Mouse (Mus musculus) intestine, postnatal 0 days (tissue): ENCODE results near the gene Gm6993. TPM values are rescaled to one million over a fixed set of nuclear protein-coding genes. Genes with fewer than 3 reads are reported as not detected.

Experiments used
- ATAC-seq: fragments of 200-750 bp; cut with Nextera tagmentation; 2 replicates; pipeline ENCODE4 v1.8.0; 2017; ENCODE audit warnings: mild to moderate bottlenecking, moderate TSS enrichment, moderate library complexity
- H3K27ac ChIP-seq: fragments of 300-500 bp; sonication (generic); 2 replicates; pipeline ENCODE4 v1.5.1; 2014; ENCODE audit warnings: mild to moderate bottlenecking, low read depth, low read length, moderate library complexity
- H3K27me3 ChIP-seq: fragments of 300-500 bp; sonication (generic); replicated peaks from 2 replicates; pipeline ENCODE4 v1.6.1; 2014; ENCODE audit warnings: low read length, mixed read lengths; ENCODE audit not compliant: control insufficient read depth, insufficient read depth
- H3K36me3 ChIP-seq: fragments of 300-500 bp; sonication (generic); 2 replicates; pipeline ENCODE4 v1.6.1; 2014; ENCODE audit warnings: mild to moderate bottlenecking, moderate library complexity; ENCODE audit not compliant: control insufficient read depth, insufficient read depth
- H3K4me1 ChIP-seq: fragments of 300-500 bp; sonication (generic); replicated peaks from 2 replicates; pipeline ENCODE4 v1.6.1; 2014; ENCODE audit warnings: antibody characterized with exemption, low read length, mixed read lengths; ENCODE audit not compliant: control insufficient read depth, insufficient read depth
- H3K4me2 ChIP-seq: fragments of 300-500 bp; sonication (generic); replicated peaks from 2 replicates; pipeline ENCODE4 v1.6.1; 2014; ENCODE audit warnings: low read depth, mild to moderate bottlenecking, moderate library complexity
- H3K4me3 ChIP-seq: fragments of 300-500 bp; sonication (generic); 2 replicates; pipeline ENCODE4 v1.5.1; 2014; ENCODE audit warnings: low read depth, low read length
- H3K9ac ChIP-seq: fragments of 300-500 bp; sonication (generic); 2 replicates; pipeline ENCODE4 v1.6.1; 2014; ENCODE audit warnings: mild to moderate bottlenecking, low read depth, low read length
- H3K9me3 ChIP-seq: fragments of 300-500 bp; sonication (generic); 2 replicates; pipeline ENCODE4 v1.6.1; 2016; ENCODE audit warnings: mixed run types; ENCODE audit not compliant: control insufficient read depth
- CTCF ChIP-seq: sonication (generic); IDR thresholded peaks from 2 replicates; pipeline ENCODE4 v1.5.1; 2016; ENCODE audit warnings: low read depth, mild to moderate bottlenecking, control low read depth, antibody characterized with exemption, moderate library complexity
- WGBS: fragments of 180-500 bp; shearing (Covaris S2); extraction: QIAGEN DNeasy Blood & Tissue Kit; methylation state at CpG from one replicate; pipeline ENCODE4 v1.1.7; 2014; 5-methylcytosine and 5-hydroxymethylcytosine counted together
- polyA plus RNA-seq: library from polyadenylated mRNA; unstranded; fragments of >200 nt; fragmentation: Nextera tagmentation; extraction: Ambion mirVana; gene quantifications from 2 replicates; pipeline ENCODE4 v1.2.1, GENCODE M21; 2015

The Gm6993 gene
- polyA plus RNA-seq, 1 experiment from 2014 or later: not detected

DNA sequence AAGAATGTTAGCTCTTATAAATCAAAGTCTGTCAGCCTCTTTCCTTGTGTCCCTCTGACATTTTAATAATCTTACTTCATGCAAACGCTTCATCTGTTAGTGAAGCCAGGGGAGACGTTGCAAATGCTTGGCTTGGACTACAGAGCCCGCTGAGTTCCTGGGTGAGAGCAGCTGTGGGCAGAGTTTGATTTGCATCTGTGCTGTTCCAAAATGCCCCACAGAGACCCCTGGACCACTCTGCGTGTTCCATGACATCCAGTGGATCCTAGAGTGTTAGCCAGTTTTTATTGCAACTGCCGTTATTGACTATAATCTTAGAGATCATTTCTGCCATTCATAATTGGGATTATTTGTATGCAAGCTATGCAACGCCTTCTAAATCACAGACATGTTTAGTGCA is 31.8 kb upstream of the Gm6993 start:
- TF ChIP-seq CTCF: no peak
- WGBS: 66% methylated on average over 6 of the region's 6 CpGs
- Histone ChIP-seq H3K9me3 (no peaks in the 10 kb centered on the region), H3K36me3 (no peaks in the 10 kb centered on the region), H3K27me3 (no peaks in the 10 kb centered on the region), H3K4me2 (no peak overlapping the region), H3K4me1 (no peaks in the 10 kb centered on the region), H3K27ac (no peak overlapping the region), H3K4me3 (no peak overlapping the region), H3K9ac (no peak overlapping the region)
- no peak for ATAC-seq

DNA sequence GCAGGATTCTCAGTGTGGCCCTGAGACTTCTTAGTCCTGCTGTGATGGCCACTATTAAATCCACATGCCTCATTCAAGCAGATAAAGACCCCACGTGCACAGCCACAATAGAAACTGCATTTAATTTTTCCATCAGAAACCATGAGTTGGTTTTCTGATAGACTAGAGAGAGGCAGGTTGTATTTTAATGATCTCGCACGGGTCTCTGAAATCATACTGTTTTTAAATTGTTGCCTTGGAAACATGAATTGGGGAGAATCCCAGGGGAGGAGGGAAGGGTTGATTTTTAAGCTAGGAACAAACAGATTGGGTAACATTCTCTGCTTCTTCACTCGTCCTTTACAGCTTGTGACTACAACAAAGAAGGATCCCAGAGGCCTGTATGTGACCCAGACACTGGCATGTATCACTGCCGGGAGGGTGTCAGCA is 31.2 kb upstream of the Gm6993 start:
- TF ChIP-seq CTCF: no peak
- Histone ChIP-seq H3K4me1 (no peaks in the 10 kb centered on the region), H3K36me3 (no peaks in the 10 kb centered on the region), H3K4me3 (no peak overlapping the region), H3K27me3 (no peaks in the 10 kb centered on the region), H3K9me3 (no peaks in the 10 kb centered on the region), H3K9ac (no peak overlapping the region), H3K4me2 (no peak overlapping the region), H3K27ac (no peak overlapping the region)
- ATAC-seq: no peak
- 76% methylated on average over 5 of the region's 5 CpGs for WGBS

DNA sequence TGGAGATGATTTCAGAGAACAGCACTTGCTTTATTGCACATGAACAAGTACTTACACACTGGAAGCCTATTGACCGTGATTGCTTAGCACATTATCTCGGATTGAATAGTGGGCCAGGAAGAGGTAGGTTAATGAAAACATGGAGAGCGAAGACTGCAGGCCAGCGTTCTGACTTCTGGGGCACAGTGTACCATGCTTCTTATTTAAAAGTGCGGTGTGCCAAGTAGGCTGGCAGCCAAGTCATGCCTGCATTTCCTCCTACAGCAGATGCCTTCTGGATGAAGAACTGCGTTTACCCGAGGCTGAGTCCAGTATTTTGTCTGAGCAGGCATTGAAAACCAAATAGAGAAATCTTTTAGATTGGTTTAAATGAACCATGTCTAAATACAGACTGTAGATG is 27.0 kb upstream of the Gm6993 start:
- Histone ChIP-seq H3K9ac (0 out of 2 replicates have a peak overlapping the region, but pooled peaks have one; percentile 22), H3K9me3 (no peaks in the 10 kb centered on the region), H3K4me3 (no peak overlapping the region), H3K27ac (no peak overlapping the region), H3K4me2 (no peak overlapping the region), H3K4me1 (no peaks in the 10 kb centered on the region; the same call in 1 of the 2 replicates), H3K36me3 (no peaks in the 10 kb centered on the region), H3K27me3 (no peaks in the 10 kb centered on the region)
- WGBS: 47% methylated on average over 7 of the region's 7 CpGs
- TF ChIP-seq CTCF: no peak
- ATAC-seq: no peak

DNA sequence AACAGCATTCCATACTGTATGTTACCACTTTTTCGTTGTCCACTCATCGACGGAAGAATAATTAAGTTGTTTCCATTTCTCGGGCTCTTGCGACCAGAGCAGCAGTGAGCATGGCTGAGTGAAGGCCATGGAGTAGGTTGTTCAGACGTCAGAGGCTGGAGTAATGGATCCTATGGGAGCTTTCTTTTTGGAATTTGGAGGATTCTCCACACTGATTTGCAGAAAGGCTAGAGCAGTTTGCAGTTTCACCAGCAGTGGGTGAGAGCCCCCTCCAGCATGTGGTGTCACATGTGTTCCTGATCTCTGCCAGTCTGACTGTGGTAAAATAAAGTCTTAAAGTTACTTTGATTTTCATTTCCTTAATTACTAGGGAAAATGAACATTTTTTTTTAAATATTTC is 25.6 kb upstream of the Gm6993 start:
- 66% methylated on average over 6 of the region's 6 CpGs for WGBS
- Histone ChIP-seq H3K9me3 (no peaks in the 10 kb centered on the region), H3K27ac (no peak overlapping the region), H3K4me1 (no peaks in the 10 kb centered on the region; the same call in 1 of the 2 replicates), H3K27me3 (no peaks in the 10 kb centered on the region), H3K36me3 (no peaks in the 10 kb centered on the region), H3K9ac (no peak overlapping the region), H3K4me3 (no peak overlapping the region), H3K4me2 (no peak overlapping the region)
- no peak for ATAC-seq
- TF ChIP-seq CTCF: no peak

DNA sequence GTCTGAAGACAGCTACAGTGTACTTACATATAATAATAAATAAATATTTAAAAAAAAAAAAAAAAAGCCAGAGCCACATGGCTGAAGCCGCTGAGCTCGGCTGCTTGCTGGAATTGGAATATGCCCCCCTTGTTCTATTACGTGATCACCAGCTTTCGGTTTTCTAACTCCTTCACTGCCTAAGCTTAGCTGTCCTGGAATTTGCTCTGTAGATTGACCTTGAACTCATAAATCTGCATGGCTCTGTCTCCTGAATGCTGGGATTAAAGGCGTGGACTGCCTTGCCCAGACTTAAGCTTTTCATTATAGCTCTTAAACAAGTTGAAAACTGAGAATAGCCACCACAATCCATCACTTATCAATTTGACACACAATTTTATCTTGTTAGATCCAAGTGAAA is 23.3 kb upstream of the Gm6993 start:
- no peak for ATAC-seq
- Histone ChIP-seq H3K4me3 (no peak overlapping the region), H3K27ac (no peak overlapping the region), H3K9ac (no peak overlapping the region), H3K36me3 (no peaks in the 10 kb centered on the region), H3K4me1 (no peaks in the 10 kb centered on the region; the same call in 1 of the 2 replicates), H3K9me3 (no peaks in the 10 kb centered on the region), H3K4me2 (no peak overlapping the region), H3K27me3 (no peaks in the 10 kb centered on the region)
- TF ChIP-seq CTCF: no peak
- 68% methylated on average over 5 of the region's 5 CpGs for WGBS

DNA sequence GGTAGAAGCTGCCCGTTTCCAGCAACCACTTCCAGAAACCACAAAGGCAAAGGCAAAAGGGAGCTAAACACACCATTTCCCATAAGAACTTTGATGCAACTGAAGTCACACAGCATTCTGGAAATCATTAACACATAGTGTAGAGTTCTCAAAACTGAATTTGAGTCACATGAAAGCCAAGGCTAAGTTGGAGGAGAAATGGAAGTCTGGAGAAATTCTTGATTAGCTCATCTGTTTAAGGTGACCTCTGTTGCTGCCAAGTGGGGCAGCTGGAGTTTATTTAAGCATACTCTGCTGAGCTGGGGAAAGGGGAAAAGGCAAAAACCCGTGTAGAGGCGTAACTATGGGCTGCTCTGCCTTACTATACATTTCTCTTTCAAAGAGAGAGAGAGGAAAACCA is 21.8 kb upstream of the Gm6993 start:
- no peak overlapping the region for H3K9ac ChIP-seq
- 59% methylated on average over 3 of the region's 3 CpGs for whole genome bisulfite sequencing
- no peak overlapping the region for H3K4me3 ChIP-seq
- H3K4me2 ChIP-seq: no peak overlapping the region
- no peak for TF ChIP-seq CTCF
- ATAC-seq: no peak
- no peaks in the 10 kb centered on the region for H3K27me3 ChIP-seq
- H3K36me3 ChIP-seq: no peaks in the 10 kb centered on the region
- H3K9me3 ChIP-seq: no peaks in the 10 kb centered on the region
- H3K4me1 ChIP-seq: no peaks in the 10 kb centered on the region; the same call in 1 of the 2 replicates
- H3K27ac ChIP-seq: no peak overlapping the region

DNA sequence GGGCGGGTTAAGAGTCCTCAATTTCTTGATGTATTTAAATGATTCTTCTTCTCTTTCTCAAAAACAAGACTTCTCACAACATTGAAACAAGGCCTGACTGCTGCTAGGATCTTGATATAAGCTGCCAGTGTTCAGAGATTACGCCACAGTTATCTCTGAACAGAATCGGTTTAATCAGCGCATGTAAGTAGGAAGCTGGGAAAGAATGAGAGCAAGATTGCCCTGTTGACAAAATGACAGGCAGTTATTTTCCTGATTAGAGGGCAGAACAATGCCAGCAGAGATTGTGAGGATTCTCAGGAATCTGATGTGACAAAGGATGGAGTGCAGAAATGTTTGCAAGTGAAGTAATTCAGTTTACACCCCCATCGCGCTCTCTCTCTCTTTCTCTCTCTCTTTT is 19.0 kb upstream of the Gm6993 start:
- H3K9ac ChIP-seq: no peak overlapping the region

More for the DNA sequence above, 19.0 kb upstream of the Gm6993 start:
- Histone ChIP-seq H3K4me1 (no peaks in the 10 kb centered on the region; the same call in 1 of the 2 replicates), H3K4me2 (no peak overlapping the region), H3K9me3 (no peaks in the 10 kb centered on the region), H3K27me3 (no peaks in the 10 kb centered on the region), H3K36me3 (no peaks in the 10 kb centered on the region), H3K4me3 (no peak overlapping the region), H3K27ac (no peak overlapping the region)
- no peak for ATAC-seq
- 54% methylated on average over 6 of the region's 6 CpGs for WGBS
- no peak for TF ChIP-seq CTCF
